Mouse (Mus musculus): ENCODE results near the gene Rnf126.

DNA sequence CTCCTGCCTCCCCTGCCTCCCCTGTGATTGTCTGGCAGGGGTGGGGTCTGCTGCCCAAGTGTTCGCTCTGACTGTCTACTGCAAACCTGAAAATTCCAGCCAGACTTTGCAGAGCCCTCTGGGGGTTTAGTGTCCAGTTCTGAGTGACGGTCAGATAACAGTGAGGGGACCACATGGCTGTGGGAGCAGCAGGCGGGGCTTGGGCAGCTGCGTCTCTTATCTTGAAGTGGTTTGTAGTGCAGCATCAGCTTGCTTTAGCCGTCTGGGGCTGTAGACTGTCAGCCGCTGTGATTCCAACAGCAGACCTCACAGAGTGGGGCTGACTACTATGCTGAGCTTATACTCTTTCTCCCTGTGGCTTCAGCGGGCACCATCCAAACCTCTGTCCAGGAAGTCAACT, 57.4 kb downstream of the Rnf126 start:
- TF ChIP-seq CTCF (IDR thresholded peaks at IDR 0.05; ENCODE audit: low read depth, low read length) = no peak
- no peak for TF ChIP-seq POLR2A (IDR thresholded peaks at IDR 0.05; ENCODE audit: borderline replicate concordance, low read depth, low read length)
